Mouse (Mus musculus) C2C12 (cell line): ENCODE results near the gene Pde1b. TPM values are rescaled to one million over a fixed set of nuclear protein-coding genes. Genes with fewer than 3 reads are reported as not detected.

ENCODE experiments used
- H3K27me3 ChIP-seq: one replicate; pipeline ENCODE4 v1.6.1; 2011; ENCODE audit not compliant: control insufficient read depth, insufficient read depth, insufficient read length
- H3K36me3 ChIP-seq: one replicate; pipeline ENCODE4 v1.6.1; 2011; ENCODE audit not compliant: control insufficient read depth, insufficient read depth
- H3K4me3 ChIP-seq: one replicate; pipeline ENCODE4 v1.5.1; 2011; ENCODE audit warnings: mild to moderate bottlenecking, control low read depth; ENCODE audit not compliant: poor library complexity, insufficient read depth, severe bottlenecking
- H3K79me2 ChIP-seq: one replicate; pipeline ENCODE4 v1.6.1; 2011; ENCODE audit not compliant: control insufficient read depth, insufficient read depth
- H3K79me3 ChIP-seq: one replicate; pipeline ENCODE4 v1.6.1; 2011; ENCODE audit warnings: low read depth, control low read depth
- H3ac ChIP-seq: one replicate; pipeline ENCODE3; 2011; ENCODE audit warnings: low read depth; ENCODE audit not compliant: control insufficient read depth, insufficient read length
- CEBPB ChIP-seq: IDR thresholded peaks from one replicate; pipeline ENCODE4 v1.6.1; 2011; ENCODE audit warnings: low read depth, mild to moderate bottlenecking, control low read depth, moderate library complexity
- CTCF ChIP-seq: IDR thresholded peaks from one replicate; pipeline ENCODE4 v1.5.1; 2011; ENCODE audit not compliant: control insufficient read depth, insufficient read depth, insufficient read length
- FOSL1 ChIP-seq: IDR thresholded peaks from one replicate; pipeline ENCODE4 v1.8.0; 2011; ENCODE audit warnings: mild to moderate bottlenecking, low read length; ENCODE audit not compliant: poor library complexity, insufficient read depth, severe bottlenecking
- MAX ChIP-seq: IDR thresholded peaks from one replicate; pipeline ENCODE4 v1.6.1; 2011; ENCODE audit warnings: mild to moderate bottlenecking, control low read depth
- MYOD1 ChIP-seq: IDR thresholded peaks from one replicate; pipeline ENCODE4 v1.6.1; 2011; ENCODE audit warnings: low read depth; ENCODE audit not compliant: control insufficient read depth, insufficient read length
- MYOG ChIP-seq: IDR thresholded peaks from one replicate; pipeline ENCODE4 v1.6.1; 2011; ENCODE audit not compliant: control insufficient read depth, insufficient read length; ENCODE audit errors: extremely low read depth
- USF1 ChIP-seq: IDR thresholded peaks from one replicate; pipeline ENCODE4 v1.6.1; 2011; ENCODE audit warnings: low read depth, mild to moderate bottlenecking, control low read depth, moderate library complexity
- polyA plus RNA-seq: library from polyadenylated mRNA; unstranded; fragments of >200 nt; fragmentation: generic; extraction: Trizol; gene quantifications from one replicate; pipeline ENCODE4 v1.2.1, GENCODE M21; 2012; ENCODE audit warnings: missing spikeins

The Pde1b gene
- polyA plus RNA-seq, 1 experiment: 1.6 TPM

GRCm38 (mm10) chr15:103537011-103537821 is 34.4 kb downstream of the Pde1b start:
- H3K79me2 ChIP-seq: no peaks in the 10 kb centered on the region
- H3ac ChIP-seq: no peak overlapping the region
- peaks cover 65% of the 10 kb centered on the region for H3K27me3 ChIP-seq
- H3K36me3 ChIP-seq: no peaks in the 10 kb centered on the region
- no peaks in the 10 kb centered on the region for H3K79me3 ChIP-seq
- no peak for TF ChIP-seq MYOD1
- no peak for TF ChIP-seq MYOG
- TF ChIP-seq USF1: no peak
- TF ChIP-seq CEBPB: no peak
- TF ChIP-seq CTCF: no peak
- no peak for TF ChIP-seq MAX
- TF ChIP-seq FOSL1: no peak
- H3K4me3 ChIP-seq: no peak overlapping the region

GRCm38 (mm10) chr15:103537822-103538213 is 35.0 kb downstream of the Pde1b start, which contains the start of gene Ppp1r1a:
Gene Ppp1r1a, minus strand, starts transcription at chr15:103538003.
- Histone ChIP-seq H3ac (no peak within 1 kb of the TSS), H3K4me3 (no peak within 1 kb of the TSS), H3K27me3 (peaks cover 62% of the 10 kb centered on the region), H3K79me2 (no peaks in the 10 kb centered on the region), H3K36me3 (no peaks in the 10 kb centered on the region), H3K79me3 (no peaks in the 10 kb centered on the region)
- TF ChIP-seq MYOD1 (no peak), CEBPB (no peak), USF1 (no peak), FOSL1 (no peak), MAX (no peak), CTCF (no peak), MYOG (no peak)

- TF ChIP-seq MAX (no peak), MYOG (no peak), USF1 (no peak), FOSL1 (no peak), MYOD1 (no peak)
- Histone ChIP-seq H3K27me3 (peaks cover 57% of the 10 kb centered on the region), H3K36me3 (no peaks in the 10 kb centered on the region), H3ac (no peak overlapping the region), H3K79me2 (no peaks in the 10 kb centered on the region), H3K4me3 (no peak overlapping the region), H3K79me3 (no peaks in the 10 kb centered on the region)
Measured at GRCm38 (mm10) chr15:103539259-103539658, 36.4 kb downstream of the Pde1b start.

GRCm38 (mm10) chr15:103540646-103541045 is 37.8 kb downstream of the Pde1b start:
- Histone ChIP-seq H3K79me2 (no peaks in the 10 kb centered on the region), H3K4me3 (no peak overlapping the region), H3ac (no peak overlapping the region), H3K36me3 (no peaks in the 10 kb centered on the region), H3K79me3 (no peaks in the 10 kb centered on the region), H3K27me3 (peaks cover 47% of the 10 kb centered on the region)
- TF ChIP-seq FOSL1 (no peak), CTCF (no peak), MYOG (no peak), USF1 (no peak), MAX (no peak), MYOD1 (no peak), CEBPB (no peak)

- Histone ChIP-seq H3K4me3 (no peak overlapping the region), H3K79me3 (no peaks in the 10 kb centered on the region), H3K36me3 (no peaks in the 10 kb centered on the region), H3ac (no peak overlapping the region), H3K79me2 (no peaks in the 10 kb centered on the region), H3K27me3 (peaks cover 28% of the 10 kb centered on the region)
- no peak for TF ChIP-seq USF1
- TF ChIP-seq MAX: no peak
- TF ChIP-seq CEBPB: no peak
- TF ChIP-seq MYOG: no peak
- TF ChIP-seq CTCF: no peak
- no peak for TF ChIP-seq FOSL1
- no peak for TF ChIP-seq MYOD1
Measured at GRCm38 (mm10) chr15:103542526-103542925, 39.7 kb downstream of the Pde1b start.

- Histone ChIP-seq H3K79me2 (no peaks in the 10 kb centered on the region), H3K36me3 (no peaks in the 10 kb centered on the region), H3K27me3 (peaks cover 7% of the 10 kb centered on the region), H3K4me3 (no peak overlapping the region), H3ac (no peak overlapping the region), H3K79me3 (no peaks in the 10 kb centered on the region)
- TF ChIP-seq MYOG: no peak
- no peak for TF ChIP-seq MYOD1
Measured at GRCm38 (mm10) chr15:103547983-103548382, 45.1 kb downstream of the Pde1b start.
